Mouse (Mus musculus) heart, adult 2 months (tissue): Measurements from ENCODE around the gene Tpgs1.

ENCODE experiments used
- CTCF ChIP-seq: fragments of 200-600 bp; IDR thresholded peaks from 2 replicates; pipeline ENCODE4 v1.8.1; 2022; ENCODE audit warnings: antibody characterized with exemption, mild to moderate bottlenecking, moderate library complexity
- POLR2A ChIP-seq: fragments of 200-500 bp; IDR thresholded peaks from 2 replicates; pipeline ENCODE4 v1.6.1; 2011; ENCODE audit warnings: mild to moderate bottlenecking, low read depth, low read length, control low read depth; ENCODE audit not compliant: insufficient read depth

DNA sequence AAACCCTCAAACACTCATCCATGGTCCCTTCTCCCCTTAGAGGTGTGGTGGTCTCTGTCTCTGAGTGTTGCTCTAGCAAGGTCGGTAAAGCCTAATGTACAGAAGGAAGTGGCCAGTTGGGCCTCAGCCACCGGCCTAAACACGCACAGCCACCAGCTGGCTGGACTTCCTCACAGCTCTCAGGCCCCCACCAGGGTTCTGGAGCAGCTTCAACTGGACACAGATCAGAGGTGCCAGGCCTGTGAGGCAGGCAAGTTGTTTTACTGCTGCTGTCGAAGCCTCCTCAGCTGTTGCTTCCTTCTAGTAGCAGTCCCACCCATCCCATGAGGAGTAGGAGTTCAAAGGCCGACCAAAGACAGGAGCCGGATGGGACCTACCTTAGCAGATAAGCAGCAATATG is 28.7 kb downstream of the Tpgs1 start:
- TF ChIP-seq CTCF, result no peak
- TF ChIP-seq POLR2A, result no peak
